Mouse (Mus musculus) cortical plate, adult 2 months (tissue): ENCODE data around the gene Oit1.

Source experiments
- CTCF ChIP-seq: fragments of 200-500 bp; IDR thresholded peaks from 2 replicates; pipeline ENCODE4 v1.5.1; 2011; ENCODE audit warnings: mild to moderate bottlenecking, control low read depth, low read length; ENCODE audit not compliant: insufficient read depth; ENCODE audit errors: extremely low read depth
- POLR2A ChIP-seq: fragments of 200-500 bp; IDR thresholded peaks from 2 replicates; pipeline ENCODE4 v1.6.1; 2011; ENCODE audit warnings: mild to moderate bottlenecking, low read length, control low read depth; ENCODE audit not compliant: insufficient read depth; ENCODE audit errors: extremely low read depth

DNA sequence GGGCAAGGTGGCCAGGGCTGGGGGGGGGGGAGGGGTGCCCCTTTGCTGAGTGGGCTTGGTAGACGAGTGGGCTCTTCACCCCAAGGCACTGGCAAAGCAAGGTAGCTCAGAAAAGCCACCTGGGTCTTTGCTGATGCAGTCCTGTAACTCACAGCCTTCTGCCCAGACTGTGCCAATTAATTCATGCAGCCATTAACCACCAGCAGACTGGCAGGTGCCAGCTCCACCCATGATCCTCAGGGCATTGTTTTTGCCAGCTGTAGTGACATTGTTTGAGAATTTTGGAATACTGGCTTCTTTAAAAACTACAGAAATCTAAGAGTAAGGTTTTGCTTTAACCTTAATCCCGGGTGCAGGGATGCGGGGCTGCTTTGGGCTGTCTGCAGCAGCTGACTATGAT is 58.0 kb downstream of the Oit1 start:
- TF ChIP-seq POLR2A (no peak), CTCF (no peak)
